30 mouse cellular contexts compared by ENCODE assay signal in the genomic region with DNA sequence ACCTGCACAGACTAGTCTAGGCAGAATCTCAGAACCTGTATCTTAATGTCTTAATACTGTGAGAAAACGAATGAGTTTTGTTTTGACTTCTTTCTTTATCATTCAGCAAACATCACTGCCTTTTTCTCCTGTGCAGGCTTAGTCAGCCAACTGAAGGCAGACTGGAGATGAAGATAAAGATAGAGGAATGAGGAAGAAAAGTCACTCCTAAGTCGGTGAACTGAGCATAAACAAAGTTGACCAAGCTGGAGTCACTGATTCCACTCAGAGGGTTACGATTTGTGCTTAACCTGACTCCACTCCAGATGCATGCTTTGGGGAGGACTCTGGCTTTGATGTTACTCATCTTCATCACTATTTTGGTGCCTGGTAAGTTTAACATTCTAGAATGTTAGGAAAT. TPM values are rescaled to one million over a fixed set of nuclear protein-coding genes. Genes with fewer than 3 reads are reported as not detected.
DNase-seq lines count a peak whose midpoint lies in the region; ATAC-seq lines count a peak whose summit lies in the region.
"Had no signal": no experiment of that assay in that cellular context is flagged by ENCODE, and none has a peak within 500 bp of the region (broad histone marks: within the 10 kb centered on the region; RNA-seq: fewer than 3 reads in every experiment).

A gene (plus strand): TSS at position 211 of the 400 bp plus-strand sequence.

- peak; percentile 45; the same call in 1 of the 2 replicates for ATAC-seq in common myeloid progenitor, adult 5-6 weeks (replicated peaks; ENCODE audit: low read depth, poor library complexity, severe bottlenecking)
- ATAC-seq in megakaryocyte progenitor cell, adult 5-6 weeks (replicated peaks; ENCODE audit: poor library complexity): peak; percentile 29
- ATAC-seq: CD4-positive, CD25-positive, alpha-beta regulatory T cell, adult 4 months; forebrain, embryonic 14.5 days; forebrain, postnatal 0 days; Patski had no signal

- DNase-seq in urinary bladder, adult 2 months (ENCODE audit: low spot score): no peak
- no peak for DNase-seq in urinary bladder, postnatal 36 days (ENCODE audit: low spot score in 2 of 2)
- DNase-seq in thymus, postnatal 25 days: no peak
- DNase-seq in right cerebral cortex, postnatal 14 days: no peak
- DNase-seq in lung, postnatal 25 days (ENCODE audit: low spot score): no peak
- DNase-seq: adrenal gland, postnatal 10 days; adrenal gland, postnatal 36 days; cerebellum, adult 18-20 months; cerebellum, adult 9-10 months; cerebellum, postnatal 25 days; embryo, embryonic 11 days; forebrain, postnatal 0 days; gastrocnemius, adult 2 months; gastrocnemius, postnatal 14 days; heart, adult 11 months had no signal

RNA-seq across cellular contexts. Expression of the gene that starts here (rescaled TPM):
- polyA plus RNA-seq in urinary bladder, adult 2 months (2012; rRNA removed): 28.9 and 38.8 TPM in 2 replicates
- 0.14 TPM in 1 of 2 replicates, not detected in the other for total RNA-seq in common myeloid progenitor, adult 5-6 weeks (2017)
- 0.69 and 1.2 TPM in 2 replicates for total RNA-seq in megakaryocyte progenitor cell, adult 5-6 weeks (2015)
- 0.64 and 3.9 TPM in 2 replicates for total RNA-seq in megakaryocyte progenitor cell, adult 5-6 weeks (2017)
- total RNA-seq: adrenal gland, adult 18-20 months; adrenal gland, postnatal 36 days; forebrain, postnatal 0 days; gastrocnemius, adult 2 months; heart, adult 8-10 months; heart, postnatal 25 days; hematopoietic stem cell, adult 5-6 weeks had no signal
- polyA plus RNA-seq: cortical plate, adult 2 months; embryonic facial prominence, embryonic 10.5 days; embryonic facial prominence, embryonic 13.5 days; forebrain, embryonic 10.5 days; forebrain, embryonic 14.5 days; frontal cortex, adult 2 months; hindbrain, embryonic 12.5 days; Patski had no signal

Comparison
In these comparisons a context has a peak if more than half of its experiments do, and no peak if none do; other contexts are left out.
1. Peak in ATAC-seq in common myeloid progenitor, adult 5-6 weeks; RNA of the gene not detected or under 1 TPM.